Mouse (Mus musculus) Patski (cell line): ENCODE results near the gene Fmnl3. TPM values are rescaled to one million over a fixed set of nuclear protein-coding genes. Genes with fewer than 3 reads are reported as not detected.

Experiments
- ATAC-seq: fragments of 100-300 bp; one replicate; pipeline ENCODE4 v1.8.0; 2021
- CTCF ChIA-PET: fragments of 350-600 bp; sonication (Branson Sonifier 250); formaldehyde crosslinking; loops from one replicate; lab custom pipeline; 2022; ENCODE audit warnings: inconsistent platforms; lab: Charles Lee
- POLR2A ChIA-PET: fragments of 350-600 bp; sonication (Branson Sonifier 250); formaldehyde crosslinking; loops from one replicate; lab custom pipeline; 2022; ENCODE audit warnings: antibody characterized with exemption, inconsistent platforms; lab: Charles Lee
- DNase-seq: peaks from one replicate; pipeline ENCODE4 v3.0.0-alpha.2; 2011; ENCODE audit warnings: low read depth, low spot score
- H3K27me3 ChIP-seq: fragments of 371-371 bp; one replicate; pipeline ENCODE4 v1.5.1; 2021
- CTCF ChIP-seq: fragments of 100-300 bp; IDR thresholded peaks from one replicate; pipeline ENCODE4 v1.5.1; 2021
- in situ Hi-C: fragments of 300-500 bp; cut with MboI; formaldehyde crosslinking; loops from 3 replicates; pipeline ENCODE4 v1.11.1; 2018; ENCODE audit warnings: low pct_unique_long_range_greater_than_20kb, mixed read lengths
- polyA plus RNA-seq: library from polyadenylated mRNA; unstranded; gene quantifications from one replicate; pipeline ENCODE4 v1.2.3, GENCODE M21; 2021

The Fmnl3 gene
- polyA plus RNA-seq, 1 experiment from 2014 or later: 99.2 TPM

DNA sequence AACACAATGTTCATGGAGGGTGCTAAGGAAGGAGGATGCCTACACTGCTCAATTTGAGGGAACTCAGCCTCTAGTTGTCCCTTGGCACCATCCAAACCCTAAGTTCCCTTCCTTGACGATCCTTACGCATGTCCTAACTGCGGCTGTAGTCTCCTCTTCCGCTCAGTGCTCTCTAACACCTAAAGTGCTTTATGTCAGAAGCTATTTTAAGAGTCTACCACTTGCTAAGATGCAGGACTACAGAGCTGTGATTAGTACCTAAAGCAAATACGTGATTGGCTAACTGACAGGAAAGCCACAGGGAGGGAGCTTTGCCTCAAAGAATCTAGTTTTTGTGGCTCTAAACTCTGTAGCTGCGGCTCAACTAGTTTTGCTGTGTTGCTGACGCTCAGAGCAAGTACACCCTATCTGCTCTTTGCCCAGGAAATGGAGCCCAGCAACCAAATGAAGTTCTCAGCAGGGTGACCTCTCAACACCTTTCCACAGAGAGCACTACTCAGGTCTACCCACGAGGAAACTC, 34.4 kb downstream of the Fmnl3 start:
- in situ Hi-C loops: no loop called here
- CTCF ChIA-PET: interaction anchor here (1.0 to 11.5 kb wide), 5 partner anchors 10 to 35 kb away, joined by 3 to 66 read pairs (median 4); partner anchors contain the start of gene Fmnl3
- no peaks in the 10 kb centered on the region for H3K27me3 ChIP-seq
- DNase-seq (no peak), ATAC-seq (no peak)
- POLR2A ChIA-PET: interaction anchor here (1.1 to 2.0 kb wide), 3 partner anchors 23 to 33 kb away, joined by 3 to 6 read pairs (median 4); no protein-coding TSS in a partner anchor
- TF ChIP-seq CTCF: no peak

DNA sequence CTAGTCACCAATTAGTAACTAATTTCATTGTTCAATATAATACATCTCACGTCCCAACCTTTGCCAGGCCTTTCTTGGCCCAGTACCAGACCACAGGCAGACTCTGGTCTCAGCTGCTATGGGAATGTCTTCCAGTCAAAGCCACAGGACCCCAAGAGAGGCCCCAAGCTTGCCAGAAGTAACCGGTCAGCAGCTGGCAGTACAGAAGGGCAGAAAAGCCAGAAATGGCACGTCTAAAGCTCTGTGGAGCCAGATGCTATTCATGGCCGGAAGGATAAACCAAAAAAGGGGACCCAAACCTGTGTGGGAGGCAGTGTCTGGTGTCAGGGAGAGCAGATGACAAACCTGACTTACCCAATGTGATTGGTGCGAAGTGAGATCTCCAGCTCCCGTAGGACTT, 35.8 kb downstream of the Fmnl3 start:
- no peak for TF ChIP-seq CTCF

DNA sequence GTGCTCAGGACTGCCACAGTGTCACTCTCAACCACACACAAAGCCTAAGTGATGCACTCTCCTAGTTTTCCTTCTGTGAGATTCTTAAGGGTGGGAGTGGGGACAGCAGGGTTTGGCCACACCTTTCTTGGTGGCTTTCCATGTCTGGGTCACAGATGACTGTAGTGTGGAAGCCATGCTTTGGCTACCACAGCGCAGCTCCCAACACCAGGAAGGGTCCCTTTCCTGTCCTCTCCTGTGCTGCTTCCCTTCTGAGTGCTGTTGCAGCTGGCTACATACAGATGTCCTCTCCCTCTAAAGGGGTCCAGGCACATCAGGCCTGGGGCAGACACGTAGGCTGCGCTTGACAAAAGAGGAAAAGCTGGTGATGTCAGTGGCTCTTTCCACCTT, 36.6 kb downstream of the Fmnl3 start:
- H3K27me3 ChIP-seq: no peaks in the 10 kb centered on the region
- no peak for ATAC-seq
- CTCF ChIA-PET: interaction anchor here (1.3 to 11.5 kb wide), 7 partner anchors 10 to 82 kb away, joined by 4 to 66 read pairs (median 5); partner anchors contain the start of gene Fmnl3
- DNase-seq: no peak
- TF ChIP-seq CTCF: no peak
- POLR2A ChIA-PET: interaction anchor here (0.6 to 1.9 kb wide), 4 partner anchors 11 to 36 kb away, joined by 3 to 11 read pairs (median 4); partner anchors contain the start of gene Fmnl3
- in situ Hi-C loops: loop anchor here (5.0 kb wide), 1 partner anchor 34 kb away; no protein-coding TSS in a partner anchor

More for the DNA sequence above, 35.8 kb downstream of the Fmnl3 start:
- ChIA-PET CTCF (interaction anchor here (1.3 to 11.5 kb wide), 3 partner anchors 18 to 48 kb away, joined by 4 to 66 read pairs (median 6); partner anchors contain the start of gene Fmnl3), POLR2A (interaction anchor here (1.1 to 1.9 kb wide), 3 partner anchors 20 to 37 kb away, joined by 3 to 11 read pairs (median 4); no protein-coding TSS in a partner anchor)
- peak; percentile 86 for DNase-seq
- no peaks in the 10 kb centered on the region for H3K27me3 ChIP-seq
- no peak for ATAC-seq
- in situ Hi-C loops: loop anchor here (5.0 kb wide), 1 partner anchor 33 kb away; no protein-coding TSS in a partner anchor

DNA sequence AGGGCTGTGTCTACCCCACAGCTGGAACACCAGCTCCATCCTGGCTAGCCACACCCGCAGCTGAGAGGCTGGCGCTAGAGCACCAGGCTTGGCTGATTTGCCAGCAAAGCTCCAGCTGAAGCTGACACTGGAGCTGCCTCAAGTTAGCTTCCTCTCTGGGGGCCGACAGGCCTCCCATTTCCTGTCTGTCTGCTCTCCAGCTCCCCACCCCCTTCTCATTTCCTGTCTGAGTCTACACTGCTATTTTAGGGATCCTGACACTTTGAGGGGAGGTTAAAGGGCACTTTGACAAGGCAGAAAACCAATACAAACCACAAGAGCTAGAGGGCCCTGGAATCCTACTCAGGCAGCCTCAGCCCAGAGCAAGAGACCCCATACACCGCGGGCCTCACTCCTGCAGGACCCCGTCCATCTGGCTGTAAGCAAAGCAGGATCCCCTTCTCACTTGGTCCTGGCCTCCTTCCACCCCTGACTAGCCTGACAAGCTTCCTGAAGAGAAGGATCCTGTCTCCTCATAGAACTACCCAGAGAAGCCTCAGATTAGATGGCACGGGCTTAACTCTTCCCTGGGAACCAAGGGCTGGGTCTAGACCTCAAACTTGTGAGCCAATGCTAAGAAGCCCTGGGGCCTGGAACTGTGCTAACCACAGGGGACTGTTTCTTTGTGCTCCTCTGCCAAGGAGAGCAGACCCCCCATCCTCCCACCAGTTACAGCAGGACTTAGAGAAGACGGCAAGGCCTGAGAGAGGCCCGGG, 37.2 kb downstream of the Fmnl3 start:
- no peaks in the 10 kb centered on the region for H3K27me3 ChIP-seq
- CTCF ChIA-PET: interaction anchor here (1.2 to 11.5 kb wide), 8 partner anchors 11 to 82 kb away, joined by 4 to 66 read pairs (median 5); partner anchors contain the start of gene Fmnl3
- in situ Hi-C loops: loop anchor here (5.0 kb wide), 1 partner anchor 34 kb away; no protein-coding TSS in a partner anchor
- POLR2A ChIA-PET: interaction anchor here (0.6 to 1.9 kb wide), 3 partner anchors 21 to 37 kb away, joined by 4 to 11 read pairs (median 5); partner anchors contain the start of gene Fmnl3
- DNase-seq: peak; percentile 24
- no peak for ATAC-seq
- no peak for TF ChIP-seq CTCF

DNA sequence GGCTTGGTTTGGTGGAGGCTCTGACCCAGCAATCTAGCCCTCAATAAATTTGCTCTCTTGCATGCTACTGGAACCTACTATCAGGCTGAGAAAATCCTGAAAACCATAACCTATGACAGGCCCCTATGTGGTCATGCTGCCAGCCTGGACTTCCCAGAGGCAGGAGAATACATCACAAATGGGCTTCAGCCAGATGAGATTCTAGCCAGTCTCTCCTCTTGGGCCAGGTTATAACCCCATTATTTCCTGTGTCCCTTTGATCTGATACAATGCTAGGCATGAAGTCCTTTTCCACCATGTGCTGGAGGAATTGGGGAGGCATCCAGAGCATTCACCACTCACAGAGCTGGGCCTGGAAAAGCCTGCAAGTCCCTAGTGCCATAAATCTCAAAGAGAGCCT, 38.2 kb downstream of the Fmnl3 start:
- ChIA-PET POLR2A (no interaction called here), CTCF (interaction anchor here (1.2 to 11.5 kb wide), 3 partner anchors 13 to 39 kb away, joined by 4 to 66 read pairs (median 5); partner anchors contain the start of gene Fmnl3)
- no peaks in the 10 kb centered on the region for H3K27me3 ChIP-seq
- ATAC-seq: no peak
- in situ Hi-C loops: loop anchor here (5.0 kb wide), 1 partner anchor 35 kb away; no protein-coding TSS in a partner anchor
- TF ChIP-seq CTCF: no peak
- DNase-seq: no peak

DNA sequence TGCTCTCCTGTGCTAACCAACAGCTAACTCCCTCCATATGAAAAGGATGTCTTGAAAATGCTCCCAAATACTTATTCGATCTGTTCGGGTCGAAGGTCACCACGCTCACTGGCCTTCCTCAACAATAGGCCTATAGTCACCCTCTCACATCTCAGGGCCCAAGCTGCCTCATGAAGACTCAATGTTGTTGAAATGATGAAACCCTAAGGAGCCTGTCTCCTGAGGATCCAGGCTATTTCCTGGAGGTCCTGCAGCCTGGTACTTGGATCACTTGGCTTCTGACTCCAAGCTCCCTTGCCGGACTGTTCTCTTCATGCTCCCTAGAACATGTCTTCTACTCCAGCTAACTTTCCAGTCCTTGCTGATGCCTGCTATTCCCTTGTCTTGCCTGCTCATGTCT, 38.9 kb downstream of the Fmnl3 start:
- H3K27me3 ChIP-seq: no peaks in the 10 kb centered on the region
- ChIA-PET POLR2A (no interaction called here), CTCF (interaction anchor here (2.2 to 11.5 kb wide), 2 partner anchors 34 to 39 kb away, joined by 5 to 66 read pairs; partner anchors contain the start of gene Fmnl3)
- TF ChIP-seq CTCF: no peak
- in situ Hi-C loops: loop anchor here (5.0 kb wide), 1 partner anchor 36 kb away; no protein-coding TSS in a partner anchor
- ATAC-seq (no peak), DNase-seq (no peak)

DNA sequence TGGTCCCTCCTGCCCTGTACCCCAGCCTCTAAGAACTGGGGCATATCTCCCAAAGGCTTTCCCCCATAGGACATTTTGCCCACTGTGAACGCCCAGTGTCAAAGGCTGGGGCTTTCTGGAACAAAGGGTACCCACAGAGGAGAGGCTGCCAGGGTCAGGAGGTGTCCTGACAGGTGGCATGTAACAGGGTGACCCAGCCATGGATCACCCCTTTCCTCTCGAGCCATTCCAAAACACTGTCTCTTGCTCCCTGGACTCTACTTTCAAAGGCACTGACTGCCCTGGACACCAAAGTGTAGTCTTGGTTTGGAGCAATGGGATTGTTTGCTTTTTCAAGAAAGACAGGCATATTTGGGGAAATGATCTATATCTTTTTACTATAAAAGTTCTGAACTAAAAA, 40.0 kb downstream of the Fmnl3 start:
- in situ Hi-C loops: loop anchor here (5.0 kb wide), 1 partner anchor 37 kb away; no protein-coding TSS in a partner anchor
- ChIA-PET CTCF (interaction anchor here (1.2 to 11.5 kb wide), 3 partner anchors 11 to 40 kb away, joined by 5 to 66 read pairs (median 5); partner anchors contain the start of gene Fmnl3), POLR2A (interaction anchor here (1.1 to 1.7 kb wide), 2 partner anchors 15 to 38 kb away, joined by 3 to 4 read pairs; no protein-coding TSS in a partner anchor)
- no peak for ATAC-seq
- H3K27me3 ChIP-seq: no peaks in the 10 kb centered on the region
- TF ChIP-seq CTCF: no peak
- no peak for DNase-seq

DNA sequence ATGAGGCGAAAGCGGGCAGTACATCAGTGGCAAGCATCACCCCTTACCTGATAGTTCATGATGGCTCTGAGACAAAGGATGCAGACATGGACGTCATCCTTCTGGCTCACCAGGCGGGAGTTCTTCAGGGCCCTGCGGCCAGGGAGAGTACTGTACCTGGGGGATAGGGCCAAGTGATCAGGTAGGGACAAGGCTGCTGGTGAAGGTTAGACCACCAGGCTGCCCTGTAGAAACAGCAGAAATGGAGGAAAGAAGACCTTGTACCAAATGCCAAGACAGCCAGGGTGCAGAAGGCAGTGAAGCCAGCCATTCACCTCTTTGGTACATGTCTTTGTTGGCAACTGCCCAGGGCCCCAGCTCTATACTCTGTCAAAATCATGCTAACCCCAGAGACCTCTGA, 42.3 kb downstream of the Fmnl3 start:
- in situ Hi-C loops: no loop called here
- CTCF ChIA-PET: interaction anchor here (0.6 kb wide), 1 partner anchor 143 kb away, joined by 3 read pairs; no protein-coding TSS in a partner anchor
- no peak for DNase-seq
- TF ChIP-seq CTCF: no peak
- POLR2A ChIA-PET: interaction anchor here (0.6 kb wide), 1 partner anchor 33 kb away, joined by 4 read pairs; no protein-coding TSS in a partner anchor
- no peak for ATAC-seq
- no peaks in the 10 kb centered on the region for H3K27me3 ChIP-seq

DNA sequence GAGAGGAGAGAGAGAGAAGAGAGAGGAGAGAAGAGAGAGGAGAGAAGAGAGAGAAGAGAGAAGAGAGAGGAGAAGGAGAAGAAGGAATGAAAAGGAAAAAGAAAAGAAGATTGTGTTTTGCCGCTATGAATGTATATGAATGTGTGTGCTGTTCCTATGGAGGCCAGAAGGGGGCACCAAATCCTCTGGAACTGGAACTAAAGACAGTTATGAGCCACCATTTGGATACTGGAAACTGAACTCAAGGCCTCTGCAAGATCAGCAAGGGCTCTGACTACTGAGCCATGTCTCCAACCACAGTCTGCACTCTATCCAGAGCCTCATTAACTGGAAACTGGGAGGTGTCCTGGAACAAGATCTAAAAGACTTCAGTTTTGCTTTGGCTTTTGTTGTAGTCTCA, 43.3 kb downstream of the Fmnl3 start:
- DNase-seq (peak; percentile 17), ATAC-seq (no peak)
- peak; percentile 88 for TF ChIP-seq CTCF
- in situ Hi-C loops: no loop called here
- ChIA-PET CTCF (interaction anchor here (1.1 to 2.4 kb wide), 3 partner anchors 10 to 46 kb away, joined by 3 to 11 read pairs (median 7); no protein-coding TSS in a partner anchor), POLR2A (interaction anchor here (0.7 kb wide), 1 partner anchor 32 kb away, joined by 6 read pairs; the partner anchor contains the start of gene Prpf40b)
- H3K27me3 ChIP-seq: no peaks in the 10 kb centered on the region
